Mouse (Mus musculus) gastrocnemius, postnatal 36 days (tissue): ENCODE data around the gene Pthlh. TPM values are rescaled to one million over a fixed set of nuclear protein-coding genes. Genes with fewer than 3 reads are reported as not detected.

ENCODE experiments used
- DNase-seq, 2 experiments: peaks; one replicate each; pipeline ENCODE4 v3.0.0; 2022
- intact Hi-C: fragments of 180-260 bp; cut with DNase I; formaldehyde crosslinking; loops from one replicate; pipeline ENCODE4 v1.15.1; 2025
- total RNA-seq, 2 experiments: library from RNA; stranded (reverse); gene quantifications; 2 replicates each; pipeline ENCODE4 v1.2.3; 2021

The Pthlh gene
- total RNA-seq, 2 experiments from 2014 or later = 1.2 to 1.9 TPM

GRCm38 (mm10) chr6:147207821-147208330 lies 56.1 kb downstream of the Pthlh start:
- intact Hi-C loops = no loop called here
- no peak for DNase-seq

Other genes with a start within 250 kb of the Pthlh start
- under 1 TPM; 0.26 to 0.49 TPM for gene Rep15, start 231.6 kb downstream of the Pthlh start, total RNA-seq
- 10 to 100 TPM; 40.9 to 41.0 TPM for gene Mrps35, start 221.4 kb downstream of the Pthlh start, total RNA-seq
- not detected for gene Mansc4, start 177.2 kb downstream of the Pthlh start, total RNA-seq
- 1 to 10 TPM; 1.6 to 2.2 TPM for gene Klhl42, start 172.8 kb downstream of the Pthlh start, total RNA-seq
- gene Ccdc91, start 211.6 kb upstream of the Pthlh start, total RNA-seq = 10 to 100 TPM; 75.6 to 86.2 TPM